Mouse (Mus musculus): ENCODE measurements around the gene Lcp1.
A peak's percentile ranks its signal among the peaks of the same experiment; 100 is the strongest.

Lcp1 gene

DNA sequence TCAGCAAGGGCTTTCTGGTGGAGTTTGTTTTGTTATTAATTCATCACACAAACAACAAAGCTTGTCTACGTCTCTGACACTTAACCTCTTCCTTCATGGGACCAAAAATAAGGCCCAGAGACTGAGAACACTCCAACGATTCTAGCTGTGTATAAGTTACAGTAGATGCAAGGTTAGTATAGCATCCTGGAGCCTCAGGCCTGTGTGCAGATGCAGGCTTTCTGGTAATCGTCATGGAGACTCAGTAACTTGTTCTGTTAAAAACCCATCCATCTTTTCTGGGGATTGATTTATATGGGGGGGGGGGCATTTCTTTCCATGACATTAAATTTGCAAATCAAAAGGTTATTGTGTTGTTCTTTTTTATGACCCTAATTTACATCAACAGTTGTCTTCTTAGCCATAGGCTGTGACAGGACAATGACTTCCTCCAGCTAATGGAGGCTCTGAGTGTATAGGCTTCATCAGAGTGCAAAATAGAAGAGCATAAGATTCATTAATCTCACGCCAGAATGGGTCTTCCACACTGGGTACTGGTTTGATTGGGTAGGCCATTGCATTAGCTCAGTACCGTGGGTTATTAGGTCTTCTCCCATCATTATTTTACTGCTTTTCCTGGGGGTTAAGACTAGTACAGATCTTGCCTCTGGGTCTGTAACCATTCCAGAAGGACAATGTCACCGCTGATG lies 74.6 kb downstream of the Lcp1 start:
- no peak for DNase-seq (ENCODE audit: low read depth, low spot score)

DNA sequence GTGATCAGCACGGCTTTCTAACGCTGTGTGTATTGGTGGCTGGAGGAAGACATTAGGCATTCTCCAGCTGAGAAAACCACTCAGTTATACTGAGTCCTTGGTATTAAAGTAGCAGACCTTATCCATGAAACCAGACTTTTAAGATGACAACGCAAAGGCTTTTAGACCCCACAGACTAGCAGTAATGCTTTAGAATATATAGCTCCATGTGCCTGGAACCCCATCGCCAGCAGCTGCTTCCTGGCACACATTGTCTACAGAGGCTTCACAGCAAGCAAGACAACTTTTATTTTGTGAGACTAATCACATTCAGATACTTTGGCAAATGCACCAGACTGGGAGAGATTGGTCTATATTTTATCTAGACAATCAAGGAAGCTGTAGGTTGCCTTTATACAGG lies 75.4 kb downstream of the Lcp1 start:
- DNase-seq (ENCODE audit: low read depth, low spot score), result no peak

DNA sequence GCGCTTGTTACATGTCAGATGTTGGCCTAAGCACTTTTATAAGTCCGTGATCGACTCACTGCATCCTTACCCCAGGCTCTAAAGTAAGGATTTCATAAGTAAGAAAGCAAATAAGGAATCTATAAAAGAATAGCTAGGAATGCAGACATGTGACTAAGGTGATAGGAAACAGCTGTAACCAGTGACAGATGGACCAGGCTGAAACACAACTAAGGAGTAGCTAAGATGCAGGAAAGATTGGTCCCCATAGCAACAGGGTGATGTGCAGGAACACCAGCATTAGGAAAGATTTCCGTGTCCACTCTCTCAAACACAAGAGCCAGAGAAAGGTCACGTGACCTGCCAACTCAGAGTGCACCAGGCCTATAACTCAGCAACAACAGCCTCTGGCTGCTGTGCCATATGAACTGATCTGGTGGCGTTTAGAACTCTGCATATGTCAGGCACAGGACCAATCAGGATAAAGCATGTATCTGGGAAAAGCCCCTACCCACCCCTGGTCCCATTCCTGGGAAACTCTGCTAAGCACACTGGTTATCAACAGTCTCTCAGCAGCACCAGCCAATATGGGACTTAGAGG lies 77.8 kb downstream of the Lcp1 start:
- peak; percentile 48 for DNase-seq (ENCODE audit: low read depth, low spot score)

DNA sequence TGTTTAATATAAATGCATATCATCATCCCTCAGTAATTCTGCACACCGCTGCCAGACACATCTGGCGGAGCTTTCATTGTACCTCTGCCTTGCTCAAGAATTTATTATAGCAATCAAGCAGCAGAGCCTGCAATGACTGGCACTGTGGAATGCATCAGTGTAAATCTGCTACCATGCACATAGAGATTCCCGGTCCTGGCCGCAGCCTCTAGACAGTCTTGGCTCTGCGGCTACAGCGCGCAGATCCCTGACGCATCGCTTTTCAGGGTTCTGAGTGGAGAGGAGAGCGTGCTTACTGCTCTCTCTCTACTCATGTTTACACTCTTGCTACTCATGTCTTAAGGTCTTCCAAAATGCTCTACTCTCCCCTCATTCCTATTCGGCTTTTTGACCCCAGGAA lies 82.9 kb downstream of the Lcp1 start:
- DNase-seq (ENCODE audit: low read depth, low spot score), result peak; percentile 12

DNA sequence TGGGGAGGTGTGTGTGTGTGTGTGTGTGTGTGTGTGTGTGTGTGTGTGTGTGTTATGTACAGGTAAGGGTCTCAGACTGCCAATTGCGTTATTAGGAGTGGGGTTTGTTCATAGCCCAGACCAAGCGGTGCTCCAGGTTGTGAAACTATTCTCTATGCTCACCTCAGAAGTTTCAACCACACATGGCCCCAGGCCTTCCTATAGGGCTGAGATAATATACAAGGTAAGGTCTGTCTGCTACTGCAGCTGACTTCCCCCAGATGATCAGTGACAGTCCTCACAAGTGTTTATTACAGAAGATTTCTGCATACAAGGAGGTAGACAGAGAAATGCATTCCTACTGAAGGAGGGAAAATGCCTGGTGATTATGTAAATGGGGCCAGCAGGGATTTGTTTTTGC lies 87.9 kb downstream of the Lcp1 start:
- no peak for DNase-seq (ENCODE audit: low read depth, low spot score)

DNA sequence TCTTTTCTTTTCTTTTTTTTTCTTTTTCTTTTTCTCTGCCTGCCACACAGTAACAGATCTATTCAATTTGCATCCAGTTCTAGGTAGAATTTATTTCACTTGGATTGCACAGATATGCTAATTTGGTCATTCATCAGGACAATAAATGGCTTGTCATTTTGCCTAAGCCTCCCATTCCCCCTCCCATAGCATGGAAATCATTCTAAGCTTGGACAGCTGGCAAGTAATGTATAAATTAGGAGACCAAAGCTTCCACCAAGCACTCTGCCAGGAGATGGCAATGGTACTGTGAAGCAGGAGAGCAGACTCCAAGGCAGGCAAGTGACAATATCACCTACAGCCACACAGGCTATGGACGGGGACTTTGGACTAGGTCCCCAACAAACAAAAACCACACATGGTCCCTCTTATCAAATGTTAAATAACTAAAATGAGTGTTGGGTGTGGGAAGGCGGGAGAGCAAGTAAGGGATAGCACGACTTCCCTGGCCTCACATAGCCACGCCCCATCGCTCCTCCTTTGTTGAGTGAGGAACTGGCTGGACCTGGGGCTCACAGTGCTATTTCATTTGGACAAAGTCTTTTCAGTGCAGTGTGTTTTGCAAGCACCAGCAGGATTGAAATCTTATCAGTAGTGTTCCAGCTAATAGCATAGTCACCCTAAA lies 88.5 kb downstream of the Lcp1 start:
- no peak for DNase-seq (ENCODE audit: low read depth, low spot score)

DNA sequence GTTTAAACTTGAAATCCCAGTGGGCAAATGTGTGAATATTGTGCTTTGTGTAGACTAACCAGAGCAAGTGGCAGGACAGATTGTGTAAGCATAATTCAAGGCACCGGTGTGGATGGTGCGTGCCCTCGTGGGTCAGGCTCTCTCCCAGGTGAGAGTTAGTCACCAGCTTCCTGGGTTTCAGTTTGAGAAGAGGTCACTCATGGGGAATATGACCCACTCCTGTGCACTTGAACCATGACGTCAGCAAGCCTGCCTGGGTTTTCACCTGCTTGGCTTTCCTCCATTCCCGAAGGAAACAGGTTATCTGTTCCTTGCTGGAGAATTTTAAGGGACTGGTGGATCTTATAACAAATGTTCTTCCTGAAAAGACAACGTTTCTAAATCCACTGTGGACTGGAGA lies 91.5 kb downstream of the Lcp1 start:
- DNase-seq (ENCODE audit: low read depth, low spot score), result no peak

DNA sequence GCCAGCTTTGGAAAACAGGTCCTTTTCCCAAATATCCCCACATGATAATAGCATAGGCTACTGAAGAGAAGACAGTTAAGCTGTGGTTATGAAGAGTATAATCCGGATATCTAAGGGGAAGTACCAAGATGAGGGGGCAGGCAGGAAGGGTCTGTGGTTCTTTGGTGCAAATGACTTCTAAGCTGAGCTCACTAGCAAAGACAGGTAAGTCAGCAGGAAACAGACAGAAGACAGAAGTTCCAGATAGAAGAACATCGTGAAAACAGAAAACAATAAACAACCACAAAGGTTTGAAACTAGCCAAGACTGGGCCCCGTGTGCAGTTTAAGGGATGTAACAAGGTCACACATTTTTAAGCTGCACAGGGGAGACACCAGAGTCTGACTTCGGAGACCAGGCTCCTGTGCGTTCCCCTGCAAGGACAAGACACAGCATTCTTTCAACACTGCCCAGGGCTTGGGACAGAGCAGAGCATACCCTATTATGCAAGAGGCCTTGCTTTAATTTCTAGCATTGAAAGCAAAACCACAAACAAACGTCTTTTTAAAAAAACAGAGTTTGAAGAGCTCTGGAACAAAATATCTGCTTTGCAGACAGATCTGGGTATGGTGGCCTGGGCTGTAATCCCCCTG lies 96.7 kb downstream of the Lcp1 start:
- no peak for DNase-seq (ENCODE audit: low read depth, low spot score)

DNA sequence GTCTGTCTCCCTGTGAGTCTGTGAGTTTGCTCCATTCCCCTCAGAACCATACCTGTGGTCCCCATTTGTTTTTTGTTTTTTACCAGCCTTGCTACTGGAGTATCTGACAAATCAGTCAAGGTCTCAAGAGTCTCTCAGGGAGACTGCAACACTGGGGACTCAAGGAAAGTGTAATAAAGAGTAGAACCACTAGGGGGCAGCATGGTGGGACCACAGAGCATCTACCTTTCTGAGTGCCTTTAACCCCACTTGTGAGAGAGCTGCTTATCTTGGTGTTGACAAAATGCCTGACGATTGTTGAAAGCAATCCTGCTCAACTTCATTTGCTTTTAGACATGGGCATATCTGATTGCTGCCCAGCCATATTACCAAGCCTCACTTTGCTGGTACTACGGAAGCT lies 98.9 kb downstream of the Lcp1 start:
- peak; percentile 60 for DNase-seq (ENCODE audit: low read depth, low spot score)

DNA sequence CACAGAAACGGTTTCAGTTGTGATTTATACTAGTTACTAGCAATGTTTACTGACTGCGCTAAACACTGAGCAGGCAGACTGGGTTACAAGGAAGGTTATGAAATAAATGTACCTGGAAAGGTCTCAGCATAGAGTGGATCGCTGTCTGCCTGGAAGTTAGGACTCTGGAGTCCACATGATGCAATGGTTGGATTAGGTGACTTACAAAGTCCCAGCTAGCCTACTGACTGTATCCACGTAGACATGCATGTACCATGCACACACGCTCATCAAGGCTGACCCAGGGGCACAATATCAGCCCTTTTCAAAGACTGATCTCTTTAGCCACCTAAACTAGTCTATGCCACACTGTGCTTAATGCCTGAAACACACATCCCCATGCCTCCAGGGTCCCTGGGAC lies 102.2 kb downstream of the Lcp1 start:
- DNase-seq (ENCODE audit: low read depth, low spot score), result no peak

DNA sequence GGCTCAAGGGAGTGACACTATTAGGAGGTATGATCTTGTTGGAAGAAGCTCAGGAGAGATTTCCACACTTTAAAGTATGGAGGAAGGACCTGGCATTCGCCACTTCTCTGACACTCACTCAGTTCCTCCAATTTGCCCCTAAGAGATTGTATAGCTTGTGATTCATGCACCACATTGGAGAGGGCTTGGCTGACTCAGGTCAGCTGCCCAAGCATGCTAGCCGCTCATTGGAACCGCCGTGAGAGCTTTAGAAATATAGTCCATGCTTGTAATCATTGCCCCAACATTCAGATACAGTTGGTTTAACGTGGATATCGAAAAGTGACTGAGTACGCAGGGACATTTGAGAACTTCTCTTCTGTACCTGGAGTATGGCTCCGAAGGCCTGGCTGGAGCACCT lies 104.7 kb downstream of the Lcp1 start:
- no peak for DNase-seq (ENCODE audit: low read depth, low spot score)

DNA sequence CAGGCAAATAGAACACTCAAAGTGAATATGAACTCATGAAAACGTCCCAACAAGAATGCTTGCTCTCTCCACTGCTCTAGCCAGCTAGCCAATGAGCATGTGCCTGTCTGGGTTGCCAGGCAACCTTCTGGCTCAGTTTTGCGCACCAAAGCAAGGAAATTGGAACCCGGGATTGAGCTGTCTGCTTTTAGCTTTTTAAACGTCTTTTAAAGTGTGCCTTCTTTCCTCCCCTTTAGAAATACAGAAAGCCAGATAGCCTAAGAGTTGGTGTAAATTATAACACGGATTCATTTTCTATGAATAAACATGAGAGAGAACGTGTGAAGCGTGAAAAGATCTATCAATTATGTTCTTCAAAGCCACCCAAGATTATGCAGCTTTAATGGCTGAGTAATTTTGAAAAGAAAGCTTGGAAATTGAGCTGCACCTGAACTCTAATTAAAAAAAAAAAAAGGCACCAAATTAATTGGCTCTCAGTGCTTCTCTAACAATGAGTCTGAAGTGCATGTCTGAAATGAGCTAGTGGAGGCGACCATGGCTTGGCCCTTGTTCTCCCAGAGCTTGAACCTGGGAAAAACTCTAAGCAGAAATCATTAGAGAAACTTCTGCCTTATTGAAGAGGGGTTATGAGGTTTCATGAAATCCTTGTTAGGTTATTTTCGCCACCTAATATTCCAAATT lies 105.2 kb downstream of the Lcp1 start:
- DNase-seq (ENCODE audit: low read depth, low spot score), result no peak

DNA sequence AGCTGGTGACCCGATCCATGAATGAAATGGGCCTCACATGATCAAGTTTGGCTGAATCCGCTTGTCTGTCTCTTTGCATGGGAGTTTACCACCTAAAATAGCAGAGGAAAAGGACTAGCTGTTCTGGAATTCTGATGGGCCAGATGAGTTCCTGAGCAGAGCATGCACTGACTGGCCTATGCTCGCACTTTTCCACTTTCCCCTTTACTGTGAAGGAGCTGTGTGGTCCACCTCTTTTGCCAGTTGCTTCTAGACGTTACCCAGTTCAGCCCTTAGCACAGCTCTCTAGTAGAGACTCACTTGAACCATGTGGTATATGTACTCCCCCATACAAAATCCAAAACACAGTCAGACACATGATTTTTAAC lies 105.7 kb downstream of the Lcp1 start:
- DNase-seq (ENCODE audit: low read depth, low spot score), result no peak

DNA sequence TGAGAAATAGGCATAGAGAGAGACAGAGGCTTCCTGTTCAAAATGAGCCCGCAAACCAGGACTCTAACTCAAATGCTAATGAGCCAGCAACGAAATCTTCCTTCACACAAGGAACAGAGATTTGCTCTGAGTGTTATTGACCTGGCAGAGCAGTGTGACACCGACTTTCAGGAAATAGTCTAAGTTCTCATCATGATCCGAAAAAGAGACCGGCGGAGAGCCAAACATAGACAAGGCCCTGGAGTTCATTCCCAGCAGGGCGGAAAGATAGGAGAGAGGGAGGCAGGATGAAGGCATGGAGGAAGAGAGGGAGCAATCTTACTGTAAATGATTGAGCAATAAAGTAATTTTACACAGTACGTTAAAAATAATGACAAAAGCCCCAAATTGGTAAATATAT lies 106.2 kb downstream of the Lcp1 start:
- DNase-seq (ENCODE audit: low read depth, low spot score), result no peak

DNA sequence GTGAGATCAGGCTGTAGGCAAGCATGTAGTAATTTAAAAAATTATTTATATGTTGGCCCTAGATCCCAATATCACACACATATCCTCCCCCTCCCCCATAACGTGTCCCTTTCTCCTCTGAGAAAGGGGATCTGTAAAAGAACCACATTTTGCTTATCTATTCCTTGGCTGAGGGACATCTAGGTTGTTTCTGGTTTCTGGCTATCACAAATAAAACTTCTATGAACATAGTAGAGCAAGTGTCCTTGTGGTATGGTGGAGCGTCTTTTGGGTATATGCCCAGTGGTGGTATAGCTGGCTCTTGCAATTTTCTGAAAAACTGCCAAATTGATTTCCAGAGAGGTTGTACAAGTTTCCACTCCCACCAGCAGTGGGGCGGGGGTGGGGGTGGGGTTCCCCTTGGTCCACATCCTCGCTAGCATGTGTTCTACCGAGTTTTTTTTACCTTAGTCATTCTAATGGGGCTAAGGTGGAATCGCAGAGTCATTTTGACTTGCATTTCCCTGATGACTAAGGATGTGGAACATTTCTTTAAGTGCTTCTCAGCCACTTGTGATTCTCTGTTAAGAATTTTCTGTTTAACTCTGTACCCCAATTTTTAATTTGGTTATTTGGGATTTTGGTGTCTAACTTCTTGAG lies 107.3 kb downstream of the Lcp1 start:
- DNase-seq (ENCODE audit: low read depth, low spot score), result no peak

DNA sequence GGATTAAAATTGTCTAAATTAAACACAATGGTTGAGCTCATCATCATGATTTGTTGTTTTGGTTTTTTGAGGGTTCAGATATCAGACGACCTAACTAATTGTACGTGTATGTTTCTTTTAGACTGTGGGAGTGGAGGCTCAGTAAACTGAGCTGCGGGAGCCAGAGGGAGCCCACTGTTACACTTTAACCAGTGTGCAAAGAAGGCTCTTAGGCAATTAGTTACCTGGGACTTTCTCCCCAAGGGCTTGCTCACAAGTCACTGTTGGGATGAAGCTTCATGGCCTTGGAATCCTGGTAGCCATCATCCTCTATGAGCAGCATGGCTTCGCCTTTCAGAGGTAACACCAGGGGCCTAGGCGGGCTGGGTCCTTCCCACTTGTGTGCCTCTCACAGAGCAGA lies 111.2 kb downstream of the Lcp1 start, which contains the start of gene Cpb2:
TSS of gene Cpb2 (plus strand) at position 201 of the 400 bp plus-strand sequence.
- DNase-seq (ENCODE audit: low read depth, low spot score), result no peak

DNA sequence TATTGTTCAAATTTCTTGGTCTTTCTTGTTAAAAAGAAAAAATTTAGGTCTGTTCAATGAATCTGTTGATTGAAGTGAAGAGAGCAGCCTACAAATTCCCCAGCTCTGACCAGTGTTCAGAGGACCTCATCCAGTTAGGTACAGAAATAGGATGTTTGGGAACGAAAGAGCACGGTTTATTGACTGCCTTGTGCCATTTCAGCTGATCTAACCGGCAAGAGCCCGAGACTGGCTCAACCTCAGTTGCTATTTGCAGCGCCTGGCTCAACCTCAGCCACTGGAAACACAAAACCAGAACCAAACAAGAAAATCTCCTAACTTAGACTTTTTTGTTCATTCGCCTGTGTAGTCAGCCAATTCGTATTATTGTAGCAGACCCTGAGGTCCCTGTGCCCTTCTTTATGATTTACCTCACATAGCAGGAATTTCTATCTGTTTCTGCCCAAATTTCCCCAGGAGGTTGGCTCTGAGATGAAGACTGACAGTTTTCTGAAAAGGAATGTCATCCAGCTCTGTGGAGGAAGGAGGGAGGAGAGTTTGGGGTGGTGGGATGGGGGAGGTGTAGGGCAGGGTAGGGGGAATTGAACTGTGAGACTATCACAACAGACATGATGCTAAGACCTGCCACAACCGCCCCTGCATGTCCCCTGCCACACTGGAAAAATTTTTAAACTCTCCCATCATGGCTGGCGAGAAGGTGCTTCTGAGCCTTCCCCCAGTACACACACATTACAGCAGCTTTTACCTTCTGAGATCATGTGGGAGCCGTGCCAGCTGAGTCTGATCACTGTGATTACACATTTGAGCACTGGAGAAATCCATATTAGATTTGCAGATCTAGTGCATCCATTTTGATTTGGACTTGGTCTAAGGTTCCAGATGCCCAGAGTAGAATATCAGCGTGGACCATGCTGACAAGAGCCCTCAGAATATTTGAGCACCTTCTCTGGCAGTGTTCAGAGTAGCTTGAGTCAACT lies 115.4 kb downstream of the Lcp1 start:
- DNase-seq (ENCODE audit: low read depth, low spot score), result no peak

DNA sequence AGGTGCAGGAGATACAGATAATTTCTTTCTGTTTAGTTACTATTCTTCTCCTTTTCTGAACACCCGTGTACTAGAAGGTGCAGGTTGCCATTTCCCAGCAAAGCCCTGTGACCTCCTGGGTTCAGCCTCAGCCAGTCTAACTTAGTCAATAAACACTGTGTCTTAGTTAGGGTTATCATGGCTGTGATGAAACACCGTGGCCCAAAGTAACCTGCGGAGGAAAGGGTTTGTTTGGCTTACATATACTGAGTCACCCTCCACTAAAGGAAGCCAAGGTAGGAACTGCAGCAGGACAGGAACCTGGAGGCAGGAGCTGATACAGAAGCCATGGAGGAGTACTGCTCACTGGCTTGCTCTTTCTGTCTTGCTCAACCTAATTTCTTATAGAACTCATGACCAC lies 119.5 kb downstream of the Lcp1 start:
- no peak for DNase-seq (ENCODE audit: low read depth, low spot score)

DNA sequence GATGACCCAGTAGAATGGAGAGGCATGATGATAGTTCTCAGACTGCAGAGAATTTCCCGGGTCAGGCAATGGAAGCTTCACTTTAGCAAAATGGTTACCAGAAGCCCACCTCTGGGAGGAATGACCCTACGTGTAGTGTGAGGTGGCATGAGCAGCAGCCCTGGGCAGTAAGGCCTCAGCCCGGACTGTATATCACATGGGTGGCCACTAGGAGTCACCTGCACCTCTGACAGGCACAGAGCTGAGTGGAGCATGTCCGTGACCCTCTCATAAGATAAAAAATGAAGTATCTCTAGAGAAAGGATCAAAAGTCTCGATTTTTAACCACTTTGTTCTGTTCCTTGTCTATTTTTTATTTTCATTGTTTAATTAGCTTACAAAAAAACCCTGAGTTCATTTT lies 125.6 kb downstream of the Lcp1 start:
- no peak for DNase-seq (ENCODE audit: low read depth, low spot score)

DNA sequence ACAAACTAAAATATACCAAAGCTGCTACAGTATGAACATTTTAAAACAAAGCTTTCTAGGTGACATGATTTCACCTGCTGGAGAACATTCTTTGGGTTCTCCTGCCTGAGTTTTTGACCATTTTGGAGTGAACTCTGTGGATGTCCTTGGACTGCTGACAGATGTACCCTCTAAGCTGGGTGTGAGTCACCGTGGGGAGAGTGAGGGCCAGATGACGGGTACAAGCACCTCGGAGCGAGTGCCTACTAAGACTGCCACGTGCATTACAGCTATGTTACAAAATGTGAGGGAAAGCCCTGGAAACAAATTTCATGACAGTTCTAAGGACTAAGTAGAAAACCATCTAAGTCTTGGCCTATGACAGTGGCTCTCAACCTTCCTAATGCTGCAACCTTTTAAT lies 138.6 kb downstream of the Lcp1 start:
- no peak for DNase-seq (ENCODE audit: low read depth, low spot score)

DNA sequence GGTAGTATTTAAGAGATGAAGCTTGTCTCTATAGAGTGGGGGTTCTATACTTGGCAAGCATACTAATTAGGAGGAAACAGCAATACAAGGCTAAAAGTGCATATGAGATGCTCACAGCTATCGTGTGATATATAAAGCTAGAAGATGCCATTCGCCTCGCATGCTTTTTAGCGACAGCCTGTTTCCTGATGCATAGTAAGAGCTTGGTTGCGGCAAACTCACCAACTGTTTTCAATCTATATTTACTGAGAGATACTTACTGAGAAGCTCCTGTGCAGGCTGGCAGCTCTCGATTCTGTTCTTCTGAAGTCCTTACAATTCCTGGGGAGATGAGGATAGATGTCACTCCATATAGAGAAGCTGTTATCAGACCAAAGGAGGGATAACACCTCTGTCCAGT lies 148.8 kb downstream of the Lcp1 start:
- no peak for DNase-seq (ENCODE audit: low read depth, low spot score)

Measured in forelimb bud, embryonic 11.5 days (tissue).